Mouse (Mus musculus): ENCODE measurements around the gene Cyp2ab1.

DNA sequence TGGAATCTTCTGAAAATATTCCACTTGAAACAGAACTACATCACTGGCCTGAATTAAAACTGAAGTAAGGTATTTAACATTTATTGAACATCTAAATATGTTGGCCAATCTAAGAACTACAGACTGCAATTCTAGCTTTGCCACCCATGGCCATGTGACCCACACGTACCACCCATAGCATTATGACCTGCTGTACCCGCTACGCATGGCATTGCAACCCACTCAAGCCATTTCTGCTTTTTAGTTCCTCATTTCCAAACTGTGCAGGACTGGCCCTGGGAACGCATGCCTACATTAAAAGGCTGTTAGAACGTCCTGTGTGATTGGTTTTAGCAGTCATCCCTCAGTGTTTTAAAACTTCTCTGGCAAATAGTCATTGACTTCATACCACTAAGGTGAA, 32.6 kb upstream of the Cyp2ab1 start:
- TF ChIP-seq EP300 (IDR thresholded peaks at IDR 0.05; ENCODE audit: low read depth) (no peak), CTCF (IDR thresholded peaks at IDR 0.05; ENCODE audit: low read depth) (no peak)
